Mouse (Mus musculus): ENCODE measurements around the gene Apba3. TPM values are rescaled to one million over a fixed set of nuclear protein-coding genes. Genes with fewer than 3 reads are reported as not detected.

Gene Apba3
- total RNA-seq, 1 experiment = 72.3 TPM

GRCm38 (mm10) chr10:81289278-81289677 lies 22.5 kb downstream of the Apba3 start:
- H3K9ac ChIP-seq (ENCODE audit: insufficient read depth, low read depth, low read length, poor library complexity, severe bottlenecking) = no peak overlapping the region
- H3K27ac ChIP-seq (ENCODE audit: insufficient read depth, low read depth, low read length, poor library complexity, severe bottlenecking) = no peak overlapping the region
- H3K4me3 ChIP-seq (ENCODE audit: insufficient read depth in 1 of 2, low read depth in 1 of 2, low read length in 2 of 2, poor library complexity in 1 of 2, severe bottlenecking in 1 of 2) = no peak overlapping the region
- no peaks in the 10 kb centered on the region for H3K9me3 ChIP-seq (ENCODE audit: control insufficient read depth, insufficient read depth, low read depth, low read length)
- TF ChIP-seq MAFK (IDR thresholded peaks at IDR 0.05; ENCODE audit: insufficient read depth, low read depth, low read length) (no peak), ZC3H11A (IDR thresholded peaks at IDR 0.05; ENCODE audit: borderline replicate concordance, low read depth, low read length) (peak; percentile 18; the same call in 1 of the 2 replicates), ZNF384 (IDR thresholded peaks at IDR 0.05; ENCODE audit: low read depth, low read length) (no peak), CHD2 (IDR thresholded peaks at IDR 0.05; ENCODE audit: low read depth, low read length) (no peak), HCFC1 (IDR thresholded peaks at IDR 0.05; ENCODE audit: borderline replicate concordance, insufficient read depth, low read length) (no peak)
- peaks cover 4 to 30% of the 10 kb centered on the region in 2 experiments for H3K4me1 ChIP-seq (ENCODE audit: control insufficient read depth in 2 of 2, insufficient read depth in 2 of 2, low read length in 2 of 2, poor library complexity in 1 of 2)
- in situ Hi-C loops (cut with MboI; ENCODE audit: low sequenced_read_pairs in 2 of 2, unreplicated experiment in 2 of 2) = no loop called here
- H3K36me3 ChIP-seq (ENCODE audit: control insufficient read depth, insufficient read depth, low read length, poor library complexity, severe bottlenecking) = no peaks in the 10 kb centered on the region
- peak; percentile 78 for DNase-seq (ENCODE audit: low read depth, low spot score)

- H3K36me3 ChIP-seq (ENCODE audit: control insufficient read depth, insufficient read depth, low read length, poor library complexity, severe bottlenecking) = no peaks in the 10 kb centered on the region
- DNase-seq (ENCODE audit: low read depth, low spot score) = no peak
- no peak overlapping the region for H3K4me3 ChIP-seq (ENCODE audit: insufficient read depth in 1 of 2, low read depth in 1 of 2, low read length in 2 of 2, poor library complexity in 1 of 2, severe bottlenecking in 1 of 2)
- H3K9ac ChIP-seq (ENCODE audit: insufficient read depth, low read depth, low read length, poor library complexity, severe bottlenecking) = no peak overlapping the region
- in situ Hi-C loops (cut with MboI; ENCODE audit: low sequenced_read_pairs in 2 of 2, unreplicated experiment in 2 of 2) = no loop called here
- H3K9me3 ChIP-seq (ENCODE audit: control insufficient read depth, insufficient read depth, low read depth, low read length) = no peaks in the 10 kb centered on the region
- TF ChIP-seq ZC3H11A (IDR thresholded peaks at IDR 0.05; ENCODE audit: borderline replicate concordance, low read depth, low read length) (no peak), HCFC1 (IDR thresholded peaks at IDR 0.05; ENCODE audit: borderline replicate concordance, insufficient read depth, low read length) (no peak), MAFK (IDR thresholded peaks at IDR 0.05; ENCODE audit: insufficient read depth, low read depth, low read length) (no peak), CHD2 (IDR thresholded peaks at IDR 0.05; ENCODE audit: low read depth, low read length) (no peak), ZNF384 (IDR thresholded peaks at IDR 0.05; ENCODE audit: low read depth, low read length) (no peak)
- no peak overlapping the region for H3K27ac ChIP-seq (ENCODE audit: insufficient read depth, low read depth, low read length, poor library complexity, severe bottlenecking)
- peaks cover 4 to 32% of the 10 kb centered on the region in 2 experiments for H3K4me1 ChIP-seq (ENCODE audit: control insufficient read depth in 2 of 2, insufficient read depth in 2 of 2, low read length in 2 of 2, poor library complexity in 1 of 2)
These were observed 23.1 kb downstream of the Apba3 start for GRCm38 (mm10) chr10:81289811-81290210.

GRCm38 (mm10) chr10:81290698-81291460 lies 24.1 kb downstream of the Apba3 start:
- TF ChIP-seq ZC3H11A (IDR thresholded peaks at IDR 0.05; ENCODE audit: borderline replicate concordance, low read depth, low read length) (no peak), HCFC1 (IDR thresholded peaks at IDR 0.05; ENCODE audit: borderline replicate concordance, insufficient read depth, low read length) (no peak), MAFK (IDR thresholded peaks at IDR 0.05; ENCODE audit: insufficient read depth, low read depth, low read length) (no peak), ZNF384 (IDR thresholded peaks at IDR 0.05; ENCODE audit: low read depth, low read length) (no peak), CHD2 (IDR thresholded peaks at IDR 0.05; ENCODE audit: low read depth, low read length) (no peak)
- Histone ChIP-seq H3K4me1 (ENCODE audit: control insufficient read depth in 2 of 2, insufficient read depth in 2 of 2, low read length in 2 of 2, poor library complexity in 1 of 2) (peaks cover 4 to 32% of the 10 kb centered on the region in 2 experiments), H3K9ac (ENCODE audit: insufficient read depth, low read depth, low read length, poor library complexity, severe bottlenecking) (0 out of 2 replicates have a peak overlapping the region, but pooled peaks have one; percentile 12), H3K27ac (ENCODE audit: insufficient read depth, low read depth, low read length, poor library complexity, severe bottlenecking) (no peak overlapping the region), H3K4me3 (ENCODE audit: insufficient read depth in 1 of 2, low read depth in 1 of 2, low read length in 2 of 2, poor library complexity in 1 of 2, severe bottlenecking in 1 of 2) (peak overlapping the region; percentile 40 to 45; a peak in 3 of 4 replicates), H3K9me3 (ENCODE audit: control insufficient read depth, insufficient read depth, low read depth, low read length) (no peaks in the 10 kb centered on the region), H3K36me3 (ENCODE audit: control insufficient read depth, insufficient read depth, low read length, poor library complexity, severe bottlenecking) (peaks cover 5% of the 10 kb centered on the region; the same call in 1 of the 2 replicates)
- in situ Hi-C loops (cut with MboI; ENCODE audit: low sequenced_read_pairs in 2 of 2, unreplicated experiment in 2 of 2) = no loop called here
- no peak for DNase-seq (ENCODE audit: low read depth, low spot score)

GRCm38 (mm10) chr10:81291511-81292104 lies 24.8 kb downstream of the Apba3 start, which contains the start of gene Tjp3:
Tjp3 (minus strand) TSS chr10:81291581.
- no peak for DNase-seq (ENCODE audit: low read depth, low spot score)
- 0 out of 2 replicates have a peak within 1 kb of the TSS, but pooled peaks have one; percentile 12 for H3K9ac ChIP-seq (ENCODE audit: insufficient read depth, low read depth, low read length, poor library complexity, severe bottlenecking)
- peaks cover 4 to 32% of the 10 kb centered on the region in 2 experiments for H3K4me1 ChIP-seq (ENCODE audit: control insufficient read depth in 2 of 2, insufficient read depth in 2 of 2, low read length in 2 of 2, poor library complexity in 1 of 2)
- H3K27ac ChIP-seq (ENCODE audit: insufficient read depth, low read depth, low read length, poor library complexity, severe bottlenecking) = no peak within 1 kb of the TSS
- H3K4me3 ChIP-seq (ENCODE audit: insufficient read depth in 1 of 2, low read depth in 1 of 2, low read length in 2 of 2, poor library complexity in 1 of 2, severe bottlenecking in 1 of 2) = peak within 1 kb of the TSS; percentile 40 to 45; a peak in 3 of 4 replicates
- TF ChIP-seq MAFK (IDR thresholded peaks at IDR 0.05; ENCODE audit: insufficient read depth, low read depth, low read length) (no peak), ZNF384 (IDR thresholded peaks at IDR 0.05; ENCODE audit: low read depth, low read length) (no peak), HCFC1 (IDR thresholded peaks at IDR 0.05; ENCODE audit: borderline replicate concordance, insufficient read depth, low read length) (no peak), ZC3H11A (IDR thresholded peaks at IDR 0.05; ENCODE audit: borderline replicate concordance, low read depth, low read length) (no peak), CHD2 (IDR thresholded peaks at IDR 0.05; ENCODE audit: low read depth, low read length) (no peak)
- peaks cover 5% of the 10 kb centered on the region; the same call in 1 of the 2 replicates for H3K36me3 ChIP-seq (ENCODE audit: control insufficient read depth, insufficient read depth, low read length, poor library complexity, severe bottlenecking)
- no peaks in the 10 kb centered on the region for H3K9me3 ChIP-seq (ENCODE audit: control insufficient read depth, insufficient read depth, low read depth, low read length)
- in situ Hi-C loops (cut with MboI; ENCODE audit: low sequenced_read_pairs in 2 of 2, unreplicated experiment in 2 of 2) = no loop called here

All from ES-E14 (cell line).